Mouse (Mus musculus): Measurements from ENCODE around the gene Plekha6.

Plekha6 gene

GRCm38 (mm10) chr1:133163820-133164431, at the start of gene Plekha6:
Gene Plekha6, plus strand, starts transcription at chr1:133164210.
- DNase-seq (ENCODE audit: low spot score), result peak; percentile 45

DNA sequence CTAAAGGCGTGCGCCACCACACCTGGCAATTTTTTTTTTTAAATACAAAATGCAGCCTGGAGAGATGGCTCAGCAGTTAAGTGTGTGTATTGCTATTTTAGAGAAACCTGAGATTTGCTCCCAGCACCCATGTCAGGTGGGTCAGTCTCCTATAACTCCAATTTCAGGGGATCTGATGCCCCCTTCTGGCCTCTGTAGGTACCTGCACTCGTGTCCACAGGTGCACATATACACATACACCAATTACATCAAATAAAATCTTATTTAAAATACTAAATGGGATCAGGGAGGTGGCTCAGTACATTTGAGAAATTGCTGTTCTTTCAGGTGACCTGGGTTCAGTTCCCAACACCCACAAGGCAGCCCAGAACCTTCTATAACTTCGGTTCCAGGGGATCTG, 47.9 kb upstream of the Plekha6 start:
- DNase-seq (ENCODE audit: low spot score), result no peak

DNA sequence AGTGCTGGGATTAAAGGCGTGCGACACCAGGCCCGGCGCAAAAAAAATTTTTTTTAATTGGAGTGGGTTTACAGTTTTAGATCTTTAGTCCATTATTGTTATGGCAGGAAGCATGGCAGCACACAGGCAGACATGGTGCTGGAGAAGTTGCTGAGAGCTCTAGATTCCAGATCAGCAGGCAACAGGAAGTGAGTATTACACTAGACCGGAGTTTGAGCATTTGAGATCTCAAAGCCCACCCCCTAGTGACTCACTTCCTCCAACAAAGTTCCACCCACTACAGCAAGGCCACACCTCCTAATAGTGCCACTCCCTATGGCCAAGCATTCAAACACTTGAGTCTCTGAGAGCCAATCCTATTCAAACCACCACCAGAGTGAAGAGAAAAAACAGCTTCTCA, 45.9 kb upstream of the Plekha6 start:
- DNase-seq (ENCODE audit: low spot score), result no peak

GRCm38 (mm10) chr1:133118844-133119243, 45.2 kb upstream of the Plekha6 start:
- DNase-seq (ENCODE audit: low spot score), result no peak

DNA sequence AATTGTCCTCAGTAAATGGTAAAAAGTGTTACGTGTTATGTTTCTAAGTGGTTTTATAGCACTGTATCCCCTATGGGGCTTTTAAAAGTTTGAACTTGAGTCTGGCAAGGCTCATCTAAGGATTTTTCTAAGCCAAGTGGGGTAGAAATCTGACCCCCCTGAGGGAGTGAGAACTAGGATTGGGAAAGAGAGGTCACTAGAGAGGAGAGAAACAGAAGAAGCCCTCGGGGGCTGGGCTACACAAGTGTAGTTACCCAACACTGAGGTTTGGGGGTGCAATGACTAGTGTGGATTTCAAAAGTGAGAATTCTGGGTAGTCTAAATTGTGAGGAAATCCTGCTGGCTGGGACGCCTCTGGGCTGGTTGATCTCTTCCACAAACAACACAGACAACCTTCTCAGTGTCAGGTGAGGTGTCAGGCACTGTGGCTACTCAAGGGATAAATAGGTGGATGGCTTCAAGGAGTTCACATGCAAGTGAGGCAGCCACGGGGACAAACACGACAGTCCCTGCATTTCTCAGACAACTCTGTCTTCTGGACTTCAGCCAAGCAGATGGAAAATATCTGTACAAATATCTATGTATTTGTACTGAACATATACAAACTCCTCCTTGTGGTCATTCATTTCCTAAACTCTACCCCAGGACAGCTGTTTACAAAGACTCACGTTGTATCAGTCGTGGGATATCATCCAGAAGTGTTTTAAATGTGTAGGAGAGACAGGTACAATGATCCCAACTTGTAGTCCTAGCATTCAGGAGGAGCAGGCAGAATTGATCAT, 43.9 kb upstream of the Plekha6 start:
- DNase-seq (ENCODE audit: low spot score), result no peak

DNA sequence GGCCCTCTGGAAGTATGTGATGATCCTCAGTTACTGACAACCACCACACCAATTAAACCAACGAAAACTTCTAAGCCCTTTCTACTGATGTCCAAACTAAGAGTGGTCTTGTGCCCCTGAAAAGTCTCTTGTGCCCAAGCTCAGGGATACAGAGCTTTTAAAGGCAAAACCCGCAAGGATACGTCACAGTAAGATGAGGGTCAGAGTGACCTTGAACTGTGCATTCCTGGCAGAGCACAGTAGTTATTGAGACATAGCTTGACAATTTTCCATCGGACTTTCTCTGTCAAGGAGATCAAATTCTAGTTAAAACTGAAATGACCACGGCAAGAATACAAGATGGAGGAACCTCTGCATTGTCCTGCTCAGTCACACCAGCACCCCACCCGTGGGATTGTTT, 42.8 kb upstream of the Plekha6 start:
- DNase-seq (ENCODE audit: low spot score), result no peak

GRCm38 (mm10) chr1:133124137-133124536, 39.9 kb upstream of the Plekha6 start:
- DNase-seq (ENCODE audit: low spot score), result no peak

GRCm38 (mm10) chr1:133125640-133126364, 38.2 kb upstream of the Plekha6 start:
- no peak for DNase-seq (ENCODE audit: low spot score)

- no peak for DNase-seq (ENCODE audit: low spot score)
These were observed 37.7 kb upstream of the Plekha6 start for GRCm38 (mm10) chr1:133126365-133126740.

- DNase-seq (ENCODE audit: low spot score), result no peak
These were observed 36.7 kb upstream of the Plekha6 start for GRCm38 (mm10) chr1:133127328-133127727.

DNA sequence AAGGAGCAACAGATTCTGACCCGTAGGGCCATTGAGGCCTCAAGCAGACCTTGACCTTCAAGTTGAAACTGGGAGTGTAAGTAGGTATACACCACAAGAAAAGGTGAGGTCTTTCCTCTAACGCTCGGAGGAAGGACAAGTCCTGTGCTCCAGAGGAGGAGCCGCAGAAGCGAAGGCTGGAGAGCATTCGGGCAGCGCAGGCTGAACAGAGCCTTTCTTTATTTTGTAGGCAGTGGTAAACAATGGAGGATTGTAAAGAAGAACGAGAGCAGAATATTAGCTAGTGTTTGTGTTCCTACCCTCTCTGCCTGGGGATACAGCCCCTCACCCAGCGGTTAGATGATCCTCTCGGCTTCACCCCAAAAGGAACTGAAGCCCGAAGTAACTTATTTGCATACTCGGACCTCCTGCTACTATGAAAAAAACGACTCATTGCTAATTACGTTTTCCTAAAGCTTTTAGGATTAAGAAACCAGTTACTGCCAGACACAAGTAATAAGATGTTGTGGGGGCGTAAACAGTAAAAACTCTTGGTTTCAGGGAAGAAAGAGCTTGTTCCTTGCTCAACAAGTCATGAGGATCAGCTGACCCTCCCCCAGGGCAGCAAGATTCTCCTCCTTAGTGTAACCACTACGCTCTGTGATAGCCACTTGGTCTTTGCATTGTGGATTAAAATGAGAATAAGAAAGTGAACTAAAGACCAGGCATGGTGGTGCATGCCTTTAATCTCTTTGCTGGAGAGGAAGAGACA, 34.4 kb upstream of the Plekha6 start:
- no peak for DNase-seq (ENCODE audit: low spot score)

DNA sequence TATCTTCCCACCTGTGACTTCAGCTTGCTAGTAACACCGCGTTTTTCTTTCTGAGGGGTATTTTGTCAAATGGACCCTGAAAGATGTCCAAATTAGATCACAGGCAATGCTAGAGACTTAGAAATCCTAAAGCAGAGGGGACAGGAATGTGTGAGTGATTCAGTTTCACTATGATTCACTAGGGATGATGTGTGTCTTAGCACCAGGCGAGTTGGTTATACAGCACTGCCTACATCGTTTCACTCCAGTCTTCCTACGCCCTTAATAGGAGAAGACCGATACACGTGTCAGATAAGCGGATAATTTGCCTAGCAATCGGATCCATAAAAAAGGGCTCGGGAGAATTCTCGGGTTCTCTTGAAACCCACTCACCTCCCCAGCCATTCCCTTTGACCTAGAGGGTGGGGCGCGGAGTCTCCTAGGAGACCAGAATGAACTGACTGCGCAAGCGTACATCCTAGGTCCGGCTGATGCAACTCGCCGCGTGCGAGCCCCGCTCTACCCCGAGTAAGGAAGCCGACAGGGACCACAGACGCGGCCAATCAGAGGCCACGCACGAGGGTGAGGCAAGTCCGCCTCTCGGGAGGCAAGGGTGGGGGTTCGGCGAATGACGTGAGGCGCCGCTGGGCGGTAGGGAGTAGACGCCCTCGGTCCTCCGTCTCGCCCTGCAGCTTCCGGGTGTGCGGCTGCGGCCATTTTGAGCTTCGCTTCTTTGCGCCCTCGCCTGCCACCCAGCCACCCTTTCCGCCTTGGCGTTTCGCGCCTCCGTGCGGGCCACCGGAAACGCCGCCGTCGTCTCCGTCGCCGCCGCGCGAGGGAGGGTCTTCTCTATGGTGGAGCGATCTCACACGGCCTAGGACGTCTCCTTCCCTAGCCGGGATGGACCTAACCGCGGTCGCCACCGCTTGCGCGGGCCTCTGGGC, 33.1 kb upstream of the Plekha6 start, which contains the start of gene Ppp1r15b:
Gene Ppp1r15b, plus strand, starts transcription at position 506 of the 923 bp plus-strand sequence.
- peak; percentile 98 for DNase-seq (ENCODE audit: low spot score)

DNA sequence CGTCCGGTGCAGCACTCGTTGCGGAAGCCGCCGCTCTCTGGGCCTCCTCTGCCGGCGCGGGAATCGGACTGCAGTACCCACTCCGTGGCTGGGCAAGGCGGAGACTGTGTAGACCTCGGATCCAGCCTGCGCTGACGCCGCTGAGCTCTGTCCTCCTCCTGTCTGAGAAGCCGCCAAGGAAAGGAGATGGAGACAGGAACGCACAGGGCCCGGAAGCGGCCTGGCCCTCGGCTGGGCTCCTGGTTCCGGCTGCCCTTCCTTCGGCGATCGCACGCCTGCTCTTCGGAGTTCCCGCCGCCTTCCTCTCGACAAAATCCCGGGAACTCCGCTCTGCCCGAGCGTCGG, 32.5 kb upstream of the Plekha6 start:
- no peak for DNase-seq (ENCODE audit: low spot score)

DNA sequence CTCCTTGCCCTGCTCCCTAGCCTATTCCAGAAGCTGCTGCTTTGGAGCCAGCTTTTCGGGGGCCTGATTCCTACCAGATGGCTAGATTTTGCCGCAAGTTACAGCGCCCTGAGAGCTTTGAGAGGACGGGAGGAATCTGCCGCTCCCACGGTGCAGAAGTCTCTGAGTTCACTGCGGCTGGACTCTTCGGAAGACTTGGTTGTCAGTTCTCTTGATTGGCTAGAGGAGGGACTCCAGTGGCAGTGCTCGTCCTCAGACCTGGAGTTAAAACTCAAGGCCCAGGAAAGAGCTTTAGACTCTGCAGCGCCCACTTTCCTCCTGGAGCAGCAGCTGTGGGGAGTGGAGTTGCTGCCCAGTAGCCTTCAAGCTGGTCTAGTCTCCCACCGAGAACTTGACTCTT, 32.1 kb upstream of the Plekha6 start:
- DNase-seq (ENCODE audit: low spot score), result no peak

DNA sequence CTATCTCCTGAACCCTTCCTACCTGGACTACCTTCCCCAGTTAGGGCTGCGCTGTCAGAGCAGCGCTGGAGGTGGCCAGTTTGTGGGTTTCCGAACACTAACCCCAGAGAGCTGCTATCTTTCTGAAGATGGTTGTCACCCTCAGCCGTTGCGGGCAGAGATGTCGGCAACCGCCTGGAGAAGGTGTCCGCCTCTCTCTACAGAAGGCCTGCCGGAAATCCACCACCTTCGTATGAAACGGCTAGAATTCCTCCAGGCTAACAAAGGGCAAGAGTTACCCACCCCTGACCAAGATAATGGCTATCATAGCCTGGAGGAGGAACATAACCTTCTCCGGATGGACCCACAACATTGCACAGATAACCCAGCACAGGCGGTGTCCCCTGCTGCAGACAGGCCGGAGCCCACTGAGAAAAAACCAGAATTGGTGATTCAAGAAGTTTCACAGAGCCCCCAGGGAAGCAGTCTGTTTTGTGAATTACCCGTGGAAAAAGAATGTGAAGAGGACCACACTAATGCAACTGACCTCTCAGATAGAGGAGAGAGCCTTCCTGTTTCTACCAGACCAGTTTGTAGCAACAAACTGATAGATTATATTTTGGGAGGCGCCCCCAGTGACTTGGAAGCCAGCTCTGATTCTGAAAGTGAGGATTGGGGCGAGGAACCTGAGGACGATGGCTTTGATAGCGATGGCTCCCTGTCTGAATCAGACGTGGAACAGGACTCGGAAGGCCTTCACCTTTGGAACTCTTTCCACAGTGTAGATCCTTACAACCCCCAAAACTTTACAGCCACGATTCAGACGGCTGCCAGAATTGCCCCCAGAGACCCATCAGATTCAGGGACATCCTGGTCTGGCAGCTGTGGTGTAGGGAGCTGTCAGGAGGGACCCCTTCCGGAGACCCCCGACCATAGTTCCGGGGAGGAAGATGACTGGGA, 31.4 kb upstream of the Plekha6 start:
- DNase-seq (ENCODE audit: low spot score), result no peak

GRCm38 (mm10) chr1:133133425-133133824, 30.6 kb upstream of the Plekha6 start:
- DNase-seq (ENCODE audit: low spot score), result no peak

GRCm38 (mm10) chr1:133134071-133134470, 29.9 kb upstream of the Plekha6 start:
- DNase-seq (ENCODE audit: low spot score), result no peak

DNA sequence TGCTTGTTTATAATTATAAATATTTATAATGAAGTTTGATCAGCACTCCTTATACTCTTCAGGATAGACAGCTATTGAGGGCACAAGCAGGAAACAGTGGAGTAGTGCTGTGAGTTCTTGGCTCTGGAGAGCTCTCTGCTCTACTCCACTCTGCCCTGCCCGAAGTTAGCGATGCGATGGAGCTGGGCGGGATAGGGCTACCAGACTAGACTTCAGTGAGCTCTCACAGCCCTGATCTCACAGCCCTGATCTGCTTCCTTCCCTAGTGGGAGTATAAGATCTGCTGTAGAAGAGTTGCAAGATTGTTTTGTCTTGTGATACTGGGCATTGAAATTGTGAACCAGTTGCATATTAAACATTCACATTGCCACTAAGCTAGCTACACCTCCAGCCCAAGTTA, 29.1 kb upstream of the Plekha6 start:
- no peak for DNase-seq (ENCODE audit: low spot score)

- no peak for DNase-seq (ENCODE audit: low spot score)
These were observed 28.2 kb upstream of the Plekha6 start for GRCm38 (mm10) chr1:133135808-133136207.

DNA sequence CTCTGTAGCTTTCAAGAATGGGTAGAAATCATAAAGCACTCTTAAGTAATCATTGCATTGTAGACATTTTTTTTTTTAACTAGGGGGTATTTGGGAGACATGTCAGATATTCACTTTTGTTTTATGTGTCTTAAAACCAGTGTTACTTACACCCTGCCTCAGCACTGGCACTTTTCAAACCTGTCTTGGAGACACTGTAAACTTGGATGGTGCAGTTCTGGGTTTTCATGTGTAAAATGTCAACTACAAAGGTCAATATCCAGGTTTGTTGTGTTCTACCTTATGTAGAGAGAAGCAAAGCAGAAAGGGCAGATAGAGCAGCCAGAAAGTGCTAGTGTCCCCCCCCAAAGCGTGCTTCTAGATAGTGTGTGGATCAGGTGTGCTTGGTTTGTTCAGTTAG, 25.6 kb upstream of the Plekha6 start:
- DNase-seq (ENCODE audit: low spot score), result no peak

Data from ovary, postnatal 36 days (tissue).